Mouse (Mus musculus): ENCODE data around the gene Pgp. TPM values are rescaled to one million over a fixed set of nuclear protein-coding genes. Genes with fewer than 3 reads are reported as not detected.

The Pgp gene
- polyA plus RNA-seq, 1 experiment from 2014 or later: 60.5 TPM

DNA sequence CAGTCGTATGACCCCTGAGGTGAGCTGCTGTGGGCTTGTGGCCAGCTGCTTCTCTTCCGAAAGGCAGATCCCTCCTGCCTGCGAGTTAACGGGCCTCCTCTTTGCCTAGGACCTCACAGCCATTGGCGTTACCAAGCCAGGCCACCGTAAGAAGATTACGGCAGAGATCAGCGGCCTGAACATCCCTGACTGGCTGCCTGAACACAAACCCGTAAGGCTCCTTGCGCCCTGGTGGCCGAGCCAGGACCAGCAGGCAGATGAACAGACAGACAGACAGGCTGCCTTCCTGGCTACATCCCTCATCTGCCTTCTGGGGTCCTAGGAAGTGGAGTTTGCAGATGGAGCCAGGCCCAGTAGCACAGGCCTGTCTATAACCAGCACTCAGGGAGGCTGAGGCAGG, 32.0 kb downstream of the Pgp start:
- Histone ChIP-seq H3K36me3 (ENCODE audit: control insufficient read depth, insufficient read depth, low read length) (peaks cover 99% of the 10 kb centered on the region), H3K27ac (replicated peaks; ENCODE audit: low read depth, low read length) (no peak overlapping the region), H3K4me3 (replicated peaks; ENCODE audit: low read depth, low read length) (no peak overlapping the region), H3K4me1 (ENCODE audit: control insufficient read depth, insufficient read depth, low read length) (no peaks in the 10 kb centered on the region), H3K27me3 (ENCODE audit: control insufficient read depth, insufficient read depth, low read length) (no peaks in the 10 kb centered on the region), H3K9ac (replicated peaks; ENCODE audit: low read length) (no peak overlapping the region), H3K4me2 (ENCODE audit: low read length) (no peak overlapping the region), H3K9me3 (ENCODE audit: control insufficient read depth, low read length) (no peaks in the 10 kb centered on the region)
- WGBS: 36% methylated on average over 11 of the region's 11 CpGs
- no peak for ATAC-seq (ENCODE audit: low FRiP score, low TSS enrichment)
- DNase-seq: no peak

GRCm38 (mm10) chr17:24504085-24504484, 33.9 kb downstream of the Pgp start:
- Histone ChIP-seq H3K36me3 (ENCODE audit: control insufficient read depth, insufficient read depth, low read length) (peaks cover 100% of the 10 kb centered on the region), H3K4me2 (ENCODE audit: low read length) (no peak overlapping the region), H3K27ac (replicated peaks; ENCODE audit: low read depth, low read length) (no peak overlapping the region), H3K27me3 (ENCODE audit: control insufficient read depth, insufficient read depth, low read length) (no peaks in the 10 kb centered on the region), H3K9me3 (ENCODE audit: control insufficient read depth, low read length) (no peaks in the 10 kb centered on the region), H3K4me1 (ENCODE audit: control insufficient read depth, insufficient read depth, low read length) (no peaks in the 10 kb centered on the region), H3K4me3 (replicated peaks; ENCODE audit: low read depth, low read length) (no peak overlapping the region), H3K9ac (replicated peaks; ENCODE audit: low read length) (no peak overlapping the region)
- 92% methylated on average over 10 of the region's 10 CpGs for WGBS
- ATAC-seq (ENCODE audit: low FRiP score, low TSS enrichment): no peak
- DNase-seq: no peak

DNA sequence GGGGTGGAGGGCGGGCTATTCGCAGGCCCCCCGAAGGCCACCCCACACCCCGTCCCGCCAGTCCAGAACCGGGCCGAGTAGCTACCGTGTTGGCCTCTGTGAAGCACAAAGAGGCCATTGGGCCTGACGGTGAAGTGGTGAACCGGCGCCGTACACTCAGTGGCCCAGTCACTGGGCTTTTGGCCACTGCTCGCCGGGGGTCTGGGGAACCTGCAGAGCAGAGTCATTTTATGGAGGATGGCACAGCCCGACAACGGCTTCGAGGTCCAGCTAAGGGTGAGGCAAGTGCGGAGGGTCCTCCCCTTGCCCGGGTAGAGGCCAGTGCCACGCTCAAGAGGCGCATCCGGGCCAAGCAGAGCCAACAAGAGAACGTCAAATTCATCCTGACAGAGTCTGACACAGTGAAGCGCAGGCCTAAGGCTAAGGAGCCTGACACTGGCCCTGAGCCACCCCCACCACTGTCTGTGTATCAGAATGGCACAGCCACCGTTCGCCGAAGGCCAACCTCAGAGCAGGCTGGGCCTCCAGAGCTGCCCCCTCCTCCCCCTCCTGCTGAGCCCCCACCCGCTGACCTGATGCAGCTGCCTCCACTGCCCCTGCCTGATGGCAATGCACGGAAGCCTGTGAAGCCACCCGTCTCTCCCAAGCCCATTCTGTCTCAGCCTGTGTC, 35.2 kb downstream of the Pgp start:
- H3K27ac ChIP-seq (replicated peaks; ENCODE audit: low read depth, low read length): no peak overlapping the region
- 0 out of 2 replicates have a peak overlapping the region, but pooled peaks have one; percentile 1 for H3K9ac ChIP-seq (replicated peaks; ENCODE audit: low read length)
- no peaks in the 10 kb centered on the region for H3K9me3 ChIP-seq (ENCODE audit: control insufficient read depth, low read length)
- 90% methylated on average over 30 of the region's 30 CpGs for WGBS
- peaks cover 100% of the 10 kb centered on the region for H3K36me3 ChIP-seq (ENCODE audit: control insufficient read depth, insufficient read depth, low read length)
- H3K4me1 ChIP-seq (ENCODE audit: control insufficient read depth, insufficient read depth, low read length): no peaks in the 10 kb centered on the region
- H3K4me3 ChIP-seq (replicated peaks; ENCODE audit: low read depth, low read length): no peak overlapping the region
- no peak overlapping the region for H3K4me2 ChIP-seq (ENCODE audit: low read length)
- no peaks in the 10 kb centered on the region for H3K27me3 ChIP-seq (ENCODE audit: control insufficient read depth, insufficient read depth, low read length)
- ATAC-seq (ENCODE audit: low FRiP score, low TSS enrichment): no peak
- no peak for DNase-seq

GRCm38 (mm10) chr17:24506332-24507070, 36.3 kb downstream of the Pgp start:
- Histone ChIP-seq H3K27ac (replicated peaks; ENCODE audit: low read depth, low read length) (peak overlapping the region; percentile 20), H3K36me3 (ENCODE audit: control insufficient read depth, insufficient read depth, low read length) (peaks cover 100% of the 10 kb centered on the region), H3K4me2 (ENCODE audit: low read length) (peak overlapping the region; percentile 19), H3K9me3 (ENCODE audit: control insufficient read depth, low read length) (no peaks in the 10 kb centered on the region), H3K4me3 (replicated peaks; ENCODE audit: low read depth, low read length) (no peak overlapping the region), H3K9ac (replicated peaks; ENCODE audit: low read length) (no peak overlapping the region; the same call in 1 of the 2 replicates), H3K4me1 (ENCODE audit: control insufficient read depth, insufficient read depth, low read length) (no peaks in the 10 kb centered on the region), H3K27me3 (ENCODE audit: control insufficient read depth, insufficient read depth, low read length) (no peaks in the 10 kb centered on the region)
- peak; percentile 60 for DNase-seq
- no peak; the same call in 1 of the 2 replicates for ATAC-seq (ENCODE audit: low FRiP score, low TSS enrichment)
- 34% methylated on average over 36 of the region's 36 CpGs for WGBS

DNA sequence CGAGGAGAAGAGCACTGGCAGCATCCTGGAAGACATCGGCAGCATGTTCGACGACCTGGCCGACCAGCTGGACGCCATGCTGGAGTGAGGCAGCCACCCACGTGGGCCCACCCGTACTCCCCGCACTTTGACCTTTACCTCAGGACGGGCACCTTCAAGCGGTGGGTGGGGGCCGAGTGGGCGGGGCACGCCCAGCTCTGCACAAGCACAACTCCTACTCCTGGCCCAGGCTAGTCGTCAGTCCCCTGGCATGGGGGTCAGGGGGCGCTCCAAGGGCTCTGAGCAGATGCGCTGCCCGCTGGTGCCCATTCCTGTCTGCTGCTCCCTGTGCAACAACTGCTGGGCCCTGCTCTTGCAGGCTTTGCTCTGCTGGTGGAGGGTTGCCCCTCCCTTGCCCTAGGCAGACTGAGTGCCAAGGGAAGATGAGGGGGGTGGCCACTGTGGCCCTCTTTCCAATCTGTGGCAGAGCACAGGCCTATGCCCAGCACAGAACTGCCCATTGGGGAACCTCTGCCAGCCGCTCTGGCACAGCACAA, 37.0 kb downstream of the Pgp start:
- Histone ChIP-seq H3K4me2 (ENCODE audit: low read length) (no peak overlapping the region), H3K4me3 (replicated peaks; ENCODE audit: low read depth, low read length) (no peak overlapping the region), H3K9ac (replicated peaks; ENCODE audit: low read length) (no peak overlapping the region), H3K27ac (replicated peaks; ENCODE audit: low read depth, low read length) (no peak overlapping the region; the same call in 1 of the 2 replicates), H3K9me3 (ENCODE audit: control insufficient read depth, low read length) (no peaks in the 10 kb centered on the region), H3K4me1 (ENCODE audit: control insufficient read depth, insufficient read depth, low read length) (no peaks in the 10 kb centered on the region), H3K36me3 (ENCODE audit: control insufficient read depth, insufficient read depth, low read length) (peaks cover 99% of the 10 kb centered on the region), H3K27me3 (ENCODE audit: control insufficient read depth, insufficient read depth, low read length) (no peaks in the 10 kb centered on the region)
- DNase-seq: no peak
- WGBS: 56% methylated on average over 19 of the region's 19 CpGs
- ATAC-seq (ENCODE audit: low FRiP score, low TSS enrichment): peak; percentile 28; the same call in 1 of the 2 replicates

- Histone ChIP-seq H3K4me2 (ENCODE audit: low read length) (no peak overlapping the region), H3K9ac (replicated peaks; ENCODE audit: low read length) (no peak overlapping the region), H3K27ac (replicated peaks; ENCODE audit: low read depth, low read length) (no peak overlapping the region), H3K9me3 (ENCODE audit: control insufficient read depth, low read length) (no peaks in the 10 kb centered on the region), H3K36me3 (ENCODE audit: control insufficient read depth, insufficient read depth, low read length) (peaks cover 94% of the 10 kb centered on the region), H3K27me3 (ENCODE audit: control insufficient read depth, insufficient read depth, low read length) (no peaks in the 10 kb centered on the region), H3K4me1 (ENCODE audit: control insufficient read depth, insufficient read depth, low read length) (no peaks in the 10 kb centered on the region), H3K4me3 (replicated peaks; ENCODE audit: low read depth, low read length) (no peak overlapping the region)
- WGBS: 87% methylated on average over 12 of the region's 12 CpGs
- no peak for ATAC-seq (ENCODE audit: low FRiP score, low TSS enrichment)
- DNase-seq: no peak
Observed at GRCm38 (mm10) chr17:24507806-24508460, 37.7 kb downstream of the Pgp start.

DNA sequence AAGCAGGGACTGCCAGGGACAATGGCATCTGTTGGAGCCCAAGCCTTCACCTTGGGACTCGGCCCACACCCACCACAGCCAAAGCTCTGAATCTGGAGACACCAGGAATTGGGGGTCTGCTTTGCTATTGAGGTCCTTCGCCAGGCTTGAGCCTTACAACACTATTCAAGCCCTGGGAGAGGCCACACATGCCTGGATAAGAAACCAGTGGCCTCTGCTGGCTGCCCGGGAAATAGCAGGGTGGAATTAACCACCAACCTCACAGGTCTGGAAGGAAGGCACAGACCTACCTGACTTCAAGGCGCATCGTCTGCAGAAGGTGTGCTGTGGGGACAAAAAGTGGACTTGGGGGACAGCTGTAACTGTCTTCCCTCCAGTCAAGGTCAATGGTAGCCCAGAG, 43.4 kb downstream of the Pgp start:
- no peak overlapping the region for H3K9ac ChIP-seq (replicated peaks; ENCODE audit: low read length)
- H3K4me2 ChIP-seq (ENCODE audit: low read length): no peak overlapping the region
- H3K4me1 ChIP-seq (ENCODE audit: control insufficient read depth, insufficient read depth, low read length): no peaks in the 10 kb centered on the region
- no peaks in the 10 kb centered on the region for H3K27me3 ChIP-seq (ENCODE audit: control insufficient read depth, insufficient read depth, low read length)
- peak; percentile 83 for DNase-seq
- 53% methylated on average over 5 of the region's 5 CpGs for WGBS
- H3K36me3 ChIP-seq (ENCODE audit: control insufficient read depth, insufficient read depth, low read length): peaks cover 91% of the 10 kb centered on the region
- no peak overlapping the region for H3K4me3 ChIP-seq (replicated peaks; ENCODE audit: low read depth, low read length)
- peak; percentile 60; the same call in 1 of the 2 replicates for ATAC-seq (ENCODE audit: low FRiP score, low TSS enrichment)
- H3K9me3 ChIP-seq (ENCODE audit: control insufficient read depth, low read length): no peaks in the 10 kb centered on the region
- no peak overlapping the region for H3K27ac ChIP-seq (replicated peaks; ENCODE audit: low read depth, low read length)

- no peaks in the 10 kb centered on the region for H3K27me3 ChIP-seq (ENCODE audit: control insufficient read depth, insufficient read depth, low read length)
- no peaks in the 10 kb centered on the region for H3K4me1 ChIP-seq (ENCODE audit: control insufficient read depth, insufficient read depth, low read length)
- H3K27ac ChIP-seq (replicated peaks; ENCODE audit: low read depth, low read length): no peak overlapping the region
- no peak overlapping the region for H3K9ac ChIP-seq (replicated peaks; ENCODE audit: low read length)
- 90% methylated on average over 24 of the region's 24 CpGs for WGBS
- peaks cover 86% of the 10 kb centered on the region for H3K36me3 ChIP-seq (ENCODE audit: control insufficient read depth, insufficient read depth, low read length)
- no peak overlapping the region for H3K4me2 ChIP-seq (ENCODE audit: low read length)
- no peaks in the 10 kb centered on the region for H3K9me3 ChIP-seq (ENCODE audit: control insufficient read depth, low read length)
- ATAC-seq (ENCODE audit: low FRiP score, low TSS enrichment) (no peak), DNase-seq (no peak)
- H3K4me3 ChIP-seq (replicated peaks; ENCODE audit: low read depth, low read length): no peak overlapping the region
Observed at GRCm38 (mm10) chr17:24514270-24515257, 44.4 kb downstream of the Pgp start.

Measured in midbrain, embryonic 14.5 days (tissue).